Mouse (Mus musculus) urinary bladder, postnatal 0 days (tissue): ENCODE results near the gene Stk35. TPM values are rescaled to one million over a fixed set of nuclear protein-coding genes. Genes with fewer than 3 reads are reported as not detected.

Experiments used
- polyA plus RNA-seq: library from polyadenylated mRNA; unstranded; fragments of >200 nt; fragmentation: Nextera tagmentation; extraction: Ambion mirVana; gene quantifications from 2 replicates; pipeline ENCODE4 v1.2.1, GENCODE M21; 2015

Gene Stk35
- 5.1 and 5.8 TPM in 2 replicates for polyA plus RNA-seq

GRCm38 (mm10) chr2:129800271-129800903 is at the start of gene Stk35:
Stk35 (plus strand) TSS chr2:129800517.

Other genes with a start within 250 kb of the Stk35 start
- 16.6 and 21.2 TPM in 2 replicates for gene Sirpa, start 207.7 kb upstream of the Stk35 start, polyA plus RNA-seq
- not detected in 2 replicates for gene Pdyn, start 100.7 kb upstream of the Stk35 start, polyA plus RNA-seq
- gene Tgm3, start 211.8 kb downstream of the Stk35 start, polyA plus RNA-seq, result 0.74 and 1.0 TPM in 2 replicates